Mouse (Mus musculus): ENCODE data around the gene Aipl1. TPM values are rescaled to one million over a fixed set of nuclear protein-coding genes. Genes with fewer than 3 reads are reported as not detected.
A peak's percentile ranks its signal among the peaks of the same experiment; 100 is the strongest.

Gene Aipl1
- polyA plus RNA-seq, 1 experiment from 2014 or later: 0.05 TPM

DNA sequence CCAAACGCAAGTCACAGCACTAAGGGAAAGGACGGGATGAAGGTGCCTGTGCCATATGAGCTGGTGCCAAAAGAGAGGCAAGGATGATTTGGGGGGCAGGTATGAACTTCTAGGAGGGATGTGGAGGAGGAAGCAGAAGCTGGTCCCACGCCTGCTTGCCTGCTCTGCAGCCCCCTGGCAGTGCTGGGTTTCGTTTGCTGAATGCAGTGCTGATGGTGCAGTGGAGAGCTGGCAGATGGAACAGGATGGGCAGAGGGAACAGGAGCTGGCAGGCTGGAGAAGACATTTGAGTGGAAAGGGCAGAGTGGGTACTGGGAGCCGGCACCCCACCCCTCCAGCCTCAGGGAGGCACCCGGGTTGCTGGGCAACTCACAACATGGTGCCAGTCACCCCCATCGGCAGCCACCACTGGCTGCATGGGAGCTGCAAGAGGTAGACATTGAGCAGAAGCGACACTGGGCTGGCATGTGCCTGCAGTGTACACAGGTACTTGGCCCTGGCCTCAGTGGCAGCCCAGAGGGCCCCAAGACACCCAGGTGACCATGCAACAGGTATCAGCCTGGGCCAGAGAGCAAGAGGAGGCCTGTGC is 12.0 kb upstream of the Aipl1 start:
- no peak for ATAC-seq
- H3K36me3 ChIP-seq (replicated peaks; ENCODE audit: insufficient read depth, low read length): no peaks in the 10 kb centered on the region

DNA sequence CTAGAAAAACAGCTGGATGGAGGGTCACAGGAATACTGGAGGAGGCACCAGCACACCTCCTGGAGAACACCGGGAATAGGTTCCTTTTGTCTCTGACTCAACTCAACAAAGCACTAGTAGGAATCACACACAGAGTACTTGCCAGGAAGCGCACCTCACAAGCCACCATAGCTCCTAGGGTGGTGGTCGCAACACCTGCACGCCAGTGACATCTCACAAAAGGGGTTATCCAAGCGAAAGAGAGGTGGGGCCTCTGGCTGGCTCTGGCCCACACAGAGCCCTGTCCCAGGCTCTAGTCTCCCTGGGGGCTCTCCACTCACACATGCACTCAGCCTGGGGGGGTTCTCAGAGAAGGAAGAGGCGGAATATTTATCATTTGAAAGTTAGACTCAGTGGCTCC is 11.4 kb upstream of the Aipl1 start:
- H3K4me2 ChIP-seq (ENCODE audit: low read depth, low read length): no peak overlapping the region
- H3K4me1 ChIP-seq (ENCODE audit: insufficient read depth): peaks cover 8% of the 10 kb centered on the region; the same call in 1 of the 2 replicates
- no peak for TF ChIP-seq CTCF (IDR thresholded peaks at IDR 0.05; ENCODE audit: low read depth)
- TF ChIP-seq EP300 (IDR thresholded peaks at IDR 0.05; ENCODE audit: low read depth): no peak
- no peaks in the 10 kb centered on the region for H3K36me3 ChIP-seq (replicated peaks; ENCODE audit: insufficient read depth, low read length)
- H3K9ac ChIP-seq (replicated peaks): no peak overlapping the region
- ATAC-seq (no peak), DNase-seq (no peak)
- 57% methylated on average over 6 of the region's 6 CpGs for WGBS (ENCODE audit: insufficient replicate concordance)
- H3K9me3 ChIP-seq (ENCODE audit: low read length): no peaks in the 10 kb centered on the region
- peaks cover 26% of the 10 kb centered on the region for H3K27me3 ChIP-seq (ENCODE audit: insufficient read depth, low read length)
- no peak overlapping the region for H3K4me3 ChIP-seq (ENCODE audit: low read depth, low read length)
- H3K27ac ChIP-seq (ENCODE audit: low read depth): no peak overlapping the region

More for the DNA sequence above, 12.0 kb upstream of the Aipl1 start:
- Histone ChIP-seq H3K27ac (ENCODE audit: low read depth) (no peak overlapping the region), H3K9ac (replicated peaks) (no peak overlapping the region), H3K27me3 (ENCODE audit: insufficient read depth, low read length) (peaks cover 26% of the 10 kb centered on the region), H3K4me1 (ENCODE audit: insufficient read depth) (peaks cover 8% of the 10 kb centered on the region; the same call in 1 of the 2 replicates), H3K4me2 (ENCODE audit: low read depth, low read length) (no peak overlapping the region), H3K9me3 (ENCODE audit: low read length) (no peaks in the 10 kb centered on the region), H3K4me3 (ENCODE audit: low read depth, low read length) (no peak overlapping the region)
- WGBS (ENCODE audit: insufficient replicate concordance): 67% methylated on average over 8 of the region's 8 CpGs
- no peak for DNase-seq
- TF ChIP-seq CTCF (IDR thresholded peaks at IDR 0.05; ENCODE audit: low read depth): no peak
- TF ChIP-seq EP300 (IDR thresholded peaks at IDR 0.05; ENCODE audit: low read depth): no peak

DNA sequence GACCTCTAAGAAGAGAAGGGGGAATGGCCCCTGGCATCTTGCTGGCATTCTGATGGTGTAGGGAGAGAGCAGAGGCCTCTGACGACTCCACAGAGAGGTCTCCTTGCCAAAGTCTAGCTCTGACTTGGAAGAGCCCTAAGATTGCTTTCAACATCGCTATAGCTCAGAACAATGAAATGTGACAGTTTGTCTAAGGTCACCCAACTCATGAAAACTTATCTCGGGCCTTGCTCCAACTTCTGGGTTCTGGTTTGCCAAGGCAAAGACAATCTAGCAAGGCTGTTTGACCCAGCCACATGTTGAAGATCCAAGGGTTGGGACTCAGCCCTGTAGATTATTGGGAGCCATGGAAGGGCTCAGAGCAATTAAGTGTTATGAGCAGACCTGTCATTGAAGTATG is 6.9 kb upstream of the Aipl1 start:
- no peak overlapping the region for H3K9ac ChIP-seq (replicated peaks)
- H3K9me3 ChIP-seq (ENCODE audit: low read length): no peaks in the 10 kb centered on the region
- ATAC-seq: no peak
- no peak for DNase-seq
- H3K27ac ChIP-seq (ENCODE audit: low read depth): no peak overlapping the region
- H3K4me1 ChIP-seq (ENCODE audit: insufficient read depth): peaks cover 18% of the 10 kb centered on the region
- H3K4me2 ChIP-seq (ENCODE audit: low read depth, low read length): no peak overlapping the region
- H3K27me3 ChIP-seq (ENCODE audit: insufficient read depth, low read length): no peaks in the 10 kb centered on the region
- no peaks in the 10 kb centered on the region for H3K36me3 ChIP-seq (replicated peaks; ENCODE audit: insufficient read depth, low read length)
- no peak overlapping the region for H3K4me3 ChIP-seq (ENCODE audit: low read depth, low read length)
- 75% methylated on average over 3 of the region's 3 CpGs for WGBS (ENCODE audit: insufficient replicate concordance)
- TF ChIP-seq CTCF (IDR thresholded peaks at IDR 0.05; ENCODE audit: low read depth): no peak
- TF ChIP-seq EP300 (IDR thresholded peaks at IDR 0.05; ENCODE audit: low read depth): no peak

DNA sequence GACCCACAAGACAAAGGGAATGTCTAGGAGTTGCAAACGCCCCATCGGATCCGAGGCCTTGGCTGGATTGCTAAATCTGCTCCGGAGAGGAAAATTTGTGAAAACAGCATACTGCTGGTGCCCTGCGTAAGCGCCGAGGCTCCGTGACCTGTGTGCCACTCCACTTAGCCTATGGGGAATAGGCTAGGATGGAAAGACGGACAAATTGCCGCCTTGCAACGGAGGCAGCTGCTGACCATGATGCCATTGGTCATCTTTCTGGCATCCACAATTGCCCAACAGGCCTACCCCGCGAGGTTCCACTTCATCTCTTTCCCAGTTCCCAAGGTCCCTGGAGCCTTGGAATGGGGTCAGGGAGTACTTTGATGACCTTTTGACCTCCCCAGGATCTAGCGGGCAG is 5.3 kb upstream of the Aipl1 start:
- Histone ChIP-seq H3K9me3 (ENCODE audit: low read length) (no peaks in the 10 kb centered on the region), H3K4me1 (ENCODE audit: insufficient read depth) (peaks cover 18% of the 10 kb centered on the region), H3K4me3 (ENCODE audit: low read depth, low read length) (peak overlapping the region; percentile 62), H3K36me3 (replicated peaks; ENCODE audit: insufficient read depth, low read length) (no peaks in the 10 kb centered on the region), H3K27me3 (ENCODE audit: insufficient read depth, low read length) (no peaks in the 10 kb centered on the region), H3K27ac (ENCODE audit: low read depth) (no peak overlapping the region), H3K9ac (replicated peaks) (peak overlapping the region; percentile 26), H3K4me2 (ENCODE audit: low read depth, low read length) (peak overlapping the region; percentile 79)
- WGBS (ENCODE audit: insufficient replicate concordance): 3% methylated on average over 14 of the region's 14 CpGs
- no peak for TF ChIP-seq EP300 (IDR thresholded peaks at IDR 0.05; ENCODE audit: low read depth)
- TF ChIP-seq CTCF (IDR thresholded peaks at IDR 0.05; ENCODE audit: low read depth): no peak
- no peak for DNase-seq
- peak; percentile 24; the same call in 1 of the 2 replicates for ATAC-seq

DNA sequence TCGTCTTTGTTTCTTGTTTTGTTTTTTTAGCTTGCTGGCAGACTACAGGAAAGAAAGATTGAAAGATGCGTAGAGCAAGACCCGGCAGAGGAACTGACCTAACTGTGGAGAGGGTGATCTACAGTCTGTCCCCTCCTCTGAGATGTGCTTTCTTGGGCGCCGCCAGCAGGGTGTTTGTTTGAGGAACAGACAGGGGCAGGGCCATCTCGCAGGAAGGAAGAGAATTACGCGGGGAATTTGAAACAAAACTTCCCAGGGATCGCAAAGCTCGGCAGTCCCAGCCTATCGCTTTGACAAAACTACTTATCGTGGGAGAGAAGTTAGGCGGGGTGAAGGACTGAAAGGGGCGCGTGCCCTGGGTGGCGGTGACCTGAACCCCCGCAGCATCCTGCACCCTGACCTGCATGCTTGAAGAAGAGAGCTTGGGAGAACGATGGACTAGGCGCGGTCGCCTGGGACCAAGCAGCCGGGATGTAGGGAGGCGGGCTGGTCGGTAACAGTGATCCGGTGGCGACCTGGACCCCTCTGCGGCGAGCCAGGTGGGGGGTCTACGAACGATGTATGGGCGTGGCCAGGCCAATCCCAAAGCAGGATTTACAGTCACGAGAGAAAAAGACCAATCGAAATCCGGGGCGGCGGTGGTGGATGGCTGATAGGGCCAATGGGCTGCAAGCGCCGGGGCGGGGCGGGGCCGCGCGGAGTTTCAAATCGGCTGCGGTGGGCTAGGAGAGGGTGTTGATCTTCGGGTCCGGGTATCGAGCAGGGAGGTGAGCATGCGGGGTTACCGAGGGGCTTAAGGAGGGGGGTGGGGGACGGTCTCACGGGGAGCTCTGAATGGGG is 4.7 kb upstream of the Aipl1 start, which contains the start of gene Pimreg:
Pimreg (plus strand) TSS at position 265 of the 840 bp plus-strand sequence.
- TF ChIP-seq CTCF (IDR thresholded peaks at IDR 0.05; ENCODE audit: low read depth) (peak; percentile 35), EP300 (IDR thresholded peaks at IDR 0.05; ENCODE audit: low read depth) (no peak; the same call in 1 of the 2 replicates)
- peak within 1 kb of the TSS; percentile 26 for H3K9ac ChIP-seq (replicated peaks)

DNA sequence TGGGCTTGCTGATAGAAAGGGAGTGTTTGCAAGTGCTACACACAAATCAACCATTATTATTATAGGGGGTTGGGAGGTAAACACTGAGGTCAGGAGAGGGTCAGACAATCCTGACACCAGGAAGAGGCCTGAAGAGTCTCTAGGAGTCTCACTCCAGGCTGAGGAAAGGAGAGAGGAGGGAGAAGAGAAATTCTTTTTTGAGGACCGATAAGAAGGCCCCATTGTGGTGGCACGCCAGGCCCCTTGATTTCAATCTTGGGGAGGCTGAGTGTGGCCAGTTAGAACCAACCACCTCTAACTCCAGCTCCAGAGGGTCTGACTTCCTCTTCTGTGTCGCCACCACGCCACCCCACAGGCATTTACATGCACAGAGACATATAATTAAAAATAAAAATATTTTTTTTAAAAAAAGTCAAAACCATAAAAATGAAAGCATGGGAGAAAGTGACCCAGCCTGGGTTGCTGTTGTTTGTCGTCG is 4.0 kb upstream of the Aipl1 start:
- Histone ChIP-seq H3K4me1 (ENCODE audit: insufficient read depth) (peaks cover 18% of the 10 kb centered on the region), H3K4me2 (ENCODE audit: low read depth, low read length) (peak overlapping the region; percentile 79), H3K9me3 (ENCODE audit: low read length) (no peaks in the 10 kb centered on the region), H3K4me3 (ENCODE audit: low read depth, low read length) (peak overlapping the region; percentile 62), H3K27ac (ENCODE audit: low read depth) (peak overlapping the region; percentile 34; the same call in 1 of the 2 replicates), H3K36me3 (replicated peaks; ENCODE audit: insufficient read depth, low read length) (no peaks in the 10 kb centered on the region), H3K27me3 (ENCODE audit: insufficient read depth, low read length) (no peaks in the 10 kb centered on the region), H3K9ac (replicated peaks) (peak overlapping the region; percentile 18; the same call in 1 of the 2 replicates)
- no peak for TF ChIP-seq EP300 (IDR thresholded peaks at IDR 0.05; ENCODE audit: low read depth)
- no peak for TF ChIP-seq CTCF (IDR thresholded peaks at IDR 0.05; ENCODE audit: low read depth)
- DNase-seq: no peak
- 9% methylated on average over 6 of the region's 6 CpGs for WGBS (ENCODE audit: insufficient replicate concordance)
- no peak for ATAC-seq

More for the DNA sequence above, 4.7 kb upstream of the Aipl1 start, which contains the start of gene Pimreg:
- Histone ChIP-seq H3K27me3 (ENCODE audit: insufficient read depth, low read length) (no peaks in the 10 kb centered on the region), H3K9me3 (ENCODE audit: low read length) (no peaks in the 10 kb centered on the region), H3K4me2 (ENCODE audit: low read depth, low read length) (peak within 1 kb of the TSS; percentile 79), H3K27ac (ENCODE audit: low read depth) (peak within 1 kb of the TSS; percentile 34; the same call in 1 of the 2 replicates), H3K4me3 (ENCODE audit: low read depth, low read length) (peak within 1 kb of the TSS; percentile 62), H3K36me3 (replicated peaks; ENCODE audit: insufficient read depth, low read length) (no peaks in the 10 kb centered on the region), H3K4me1 (ENCODE audit: insufficient read depth) (peaks cover 18% of the 10 kb centered on the region)
- under 1% methylated on average over 52 of the region's 52 CpGs for WGBS (ENCODE audit: insufficient replicate concordance)
- peak; percentile 84 for ATAC-seq
- DNase-seq: peak; percentile 86

Measured in liver, postnatal 0 days (tissue).